Mouse (Mus musculus): Measurements from ENCODE around the gene Gm20696. TPM values are rescaled to one million over a fixed set of nuclear protein-coding genes. Genes with fewer than 3 reads are reported as not detected.

The Gm20696 gene
- polyA plus RNA-seq, 1 experiment from 2014 or later: 1.9 TPM

DNA sequence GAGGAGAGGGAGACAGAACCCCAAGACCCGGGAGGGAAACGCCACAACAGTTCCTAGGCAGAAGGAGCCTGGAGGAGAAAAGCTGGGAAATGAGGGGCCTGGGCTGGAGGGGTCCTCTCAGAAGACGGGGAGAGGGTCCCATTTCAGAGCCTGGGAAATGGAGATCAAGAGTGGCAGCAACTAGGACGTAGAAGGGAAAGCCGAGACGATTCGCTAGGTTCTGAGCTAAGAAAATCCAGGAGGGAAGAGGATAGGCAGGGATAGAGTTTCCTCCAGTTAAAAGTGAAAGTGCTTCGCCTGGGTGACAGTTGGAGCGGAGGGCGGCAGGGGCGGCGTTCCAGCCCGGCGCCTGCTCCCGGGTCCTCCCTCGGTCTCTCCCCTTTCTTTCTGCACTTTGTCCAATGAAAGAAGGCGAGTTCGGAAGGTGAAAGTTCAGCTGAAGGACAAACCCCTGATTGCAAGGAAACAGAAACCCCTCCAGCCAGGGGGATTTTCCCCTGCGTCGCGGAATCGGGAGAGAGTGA, 143.4 kb downstream of the Gm20696 start:
- H3K27ac ChIP-seq (ENCODE audit: low read length): peak overlapping the region; percentile 100
- peaks cover 6% of the 10 kb centered on the region for H3K4me1 ChIP-seq (ENCODE audit: control insufficient read depth, insufficient read depth, low read length)
- ATAC-seq (ENCODE audit: insufficient read depth, low FRiP score): peak; percentile 44
- no peaks in the 10 kb centered on the region for H3K36me3 ChIP-seq (ENCODE audit: control insufficient read depth, insufficient read depth, low read length)
- no peaks in the 10 kb centered on the region for H3K27me3 ChIP-seq (ENCODE audit: control insufficient read depth, insufficient read depth, low read length)
- H3K4me2 ChIP-seq (ENCODE audit: low read depth, low read length): peak overlapping the region; percentile 83
- peak overlapping the region; percentile 98 for H3K9ac ChIP-seq (ENCODE audit: low read length)
- no peaks in the 10 kb centered on the region for H3K9me3 ChIP-seq (replicated peaks; ENCODE audit: control insufficient read depth, low read length)
- WGBS: under 1% methylated on average over 22 of the region's 22 CpGs
- H3K4me3 ChIP-seq (replicated peaks; ENCODE audit: low read length): peak overlapping the region; percentile 90

GRCm38 (mm10) chr6:99522359-99523108, 144.1 kb downstream of the Gm20696 start, which contains the start of gene Foxp1:
Gene Foxp1, minus strand, starts transcription at chr6:99522721.
- Histone ChIP-seq H3K9ac (ENCODE audit: low read length) (peak within 1 kb of the TSS; percentile 98), H3K27me3 (ENCODE audit: control insufficient read depth, insufficient read depth, low read length) (no peaks in the 10 kb centered on the region), H3K4me2 (ENCODE audit: low read depth, low read length) (peak within 1 kb of the TSS; percentile 83), H3K9me3 (replicated peaks; ENCODE audit: control insufficient read depth, low read length) (no peaks in the 10 kb centered on the region), H3K27ac (ENCODE audit: low read length) (peak within 1 kb of the TSS; percentile 100), H3K4me3 (replicated peaks; ENCODE audit: low read length) (peak within 1 kb of the TSS; percentile 90), H3K36me3 (ENCODE audit: control insufficient read depth, insufficient read depth, low read length) (no peaks in the 10 kb centered on the region), H3K4me1 (ENCODE audit: control insufficient read depth, insufficient read depth, low read length) (peaks cover 6% of the 10 kb centered on the region)
- no peak for ATAC-seq (ENCODE audit: insufficient read depth, low FRiP score)
- WGBS: under 1% methylated on average over 72 of the region's 72 CpGs

DNA sequence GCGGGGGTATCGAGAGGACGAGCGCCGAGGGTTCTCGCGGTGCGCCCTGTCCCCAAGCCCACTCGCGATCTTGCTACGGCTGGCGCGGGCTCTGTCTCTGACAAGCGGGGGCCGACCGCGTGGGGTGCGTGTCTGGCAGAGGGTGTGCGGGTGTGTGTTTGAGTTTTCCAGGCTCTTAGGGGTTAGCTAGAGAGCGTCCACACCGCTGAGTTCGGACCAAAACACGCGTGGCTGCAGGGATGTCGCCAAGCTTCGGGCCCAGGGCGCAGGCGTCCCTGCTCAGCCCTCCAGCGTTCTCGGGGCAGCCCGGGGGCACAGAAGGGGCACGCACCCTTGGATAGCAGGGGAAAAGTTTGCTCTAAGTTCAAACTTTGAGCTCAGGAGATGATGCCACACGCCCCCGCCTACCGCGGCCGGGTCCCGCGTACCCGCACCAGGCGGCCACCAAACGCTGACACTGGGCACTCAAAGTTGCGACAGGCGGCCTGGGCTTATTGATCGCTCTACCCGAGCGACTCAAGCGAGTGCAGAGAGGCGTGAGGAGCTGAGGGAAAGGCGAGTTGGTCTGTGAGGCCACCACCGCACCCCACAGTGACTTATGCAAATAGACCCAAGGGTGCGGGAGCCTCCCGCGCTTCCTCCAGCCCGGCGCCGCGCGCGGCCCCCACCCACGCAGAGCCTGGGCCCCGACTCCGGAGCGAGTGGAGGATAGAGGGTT, 144.8 kb downstream of the Gm20696 start:
- Histone ChIP-seq H3K27ac (ENCODE audit: low read length) (peak overlapping the region; percentile 100), H3K9me3 (replicated peaks; ENCODE audit: control insufficient read depth, low read length) (no peaks in the 10 kb centered on the region), H3K27me3 (ENCODE audit: control insufficient read depth, insufficient read depth, low read length) (no peaks in the 10 kb centered on the region), H3K9ac (ENCODE audit: low read length) (peak overlapping the region; percentile 98), H3K36me3 (ENCODE audit: control insufficient read depth, insufficient read depth, low read length) (no peaks in the 10 kb centered on the region), H3K4me3 (replicated peaks; ENCODE audit: low read length) (peak overlapping the region; percentile 90), H3K4me1 (ENCODE audit: control insufficient read depth, insufficient read depth, low read length) (peaks cover 6% of the 10 kb centered on the region), H3K4me2 (ENCODE audit: low read depth, low read length) (peak overlapping the region; percentile 83)
- peak; percentile 8; the same call in 1 of the 2 replicates for ATAC-seq (ENCODE audit: insufficient read depth, low FRiP score)
- under 1% methylated on average over 64 of the region's 64 CpGs for WGBS

DNA sequence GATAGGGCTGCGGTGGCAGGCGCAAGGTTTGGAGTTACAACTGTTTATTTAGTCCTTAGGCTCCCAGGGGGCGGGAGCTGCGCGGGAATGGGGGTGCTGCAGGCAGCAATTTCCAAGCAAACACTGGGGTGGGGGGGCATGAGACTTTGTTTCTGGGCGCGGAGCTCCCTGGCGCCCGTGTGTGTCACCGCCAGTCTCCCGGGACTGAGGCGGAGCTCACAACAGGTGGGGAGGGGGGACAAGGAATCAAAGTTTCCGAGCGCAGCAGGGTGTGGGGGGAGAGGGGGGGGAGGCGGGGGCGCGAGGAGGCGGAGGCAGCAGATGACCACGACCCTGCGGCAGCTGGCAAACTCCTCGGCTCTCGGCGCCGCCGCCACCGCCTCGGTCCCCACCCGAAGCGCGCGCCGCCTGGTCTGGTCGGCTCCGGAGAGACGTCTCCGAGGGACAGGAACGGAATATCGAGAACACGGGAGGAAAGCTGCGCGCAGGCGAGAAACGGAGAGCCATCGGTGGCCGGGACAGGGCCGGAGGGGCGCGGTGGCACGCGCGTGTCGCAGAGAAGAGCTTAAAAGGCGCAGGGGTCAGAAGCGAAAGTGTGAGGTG, 145.5 kb downstream of the Gm20696 start:
- no peaks in the 10 kb centered on the region for H3K27me3 ChIP-seq (ENCODE audit: control insufficient read depth, insufficient read depth, low read length)
- H3K27ac ChIP-seq (ENCODE audit: low read length): peak overlapping the region; percentile 100
- H3K9ac ChIP-seq (ENCODE audit: low read length): peak overlapping the region; percentile 98
- no peaks in the 10 kb centered on the region for H3K36me3 ChIP-seq (ENCODE audit: control insufficient read depth, insufficient read depth, low read length)
- peak overlapping the region; percentile 90 for H3K4me3 ChIP-seq (replicated peaks; ENCODE audit: low read length)
- peak overlapping the region; percentile 83 for H3K4me2 ChIP-seq (ENCODE audit: low read depth, low read length)
- WGBS: under 1% methylated on average over 50 of the region's 54 CpGs
- H3K4me1 ChIP-seq (ENCODE audit: control insufficient read depth, insufficient read depth, low read length): peaks cover 6% of the 10 kb centered on the region
- no peaks in the 10 kb centered on the region for H3K9me3 ChIP-seq (replicated peaks; ENCODE audit: control insufficient read depth, low read length)
- ATAC-seq (ENCODE audit: insufficient read depth, low FRiP score): peak; percentile 89

GRCm38 (mm10) chr6:99520676-99521037, 145.9 kb downstream of the Gm20696 start:
- no peaks in the 10 kb centered on the region for H3K36me3 ChIP-seq (ENCODE audit: control insufficient read depth, insufficient read depth, low read length)
- H3K4me2 ChIP-seq (ENCODE audit: low read depth, low read length): peak overlapping the region; percentile 83
- H3K4me1 ChIP-seq (ENCODE audit: control insufficient read depth, insufficient read depth, low read length): peaks cover 9% of the 10 kb centered on the region
- ATAC-seq (ENCODE audit: insufficient read depth, low FRiP score): no peak
- peak overlapping the region; percentile 90 for H3K4me3 ChIP-seq (replicated peaks; ENCODE audit: low read length)
- H3K27me3 ChIP-seq (ENCODE audit: control insufficient read depth, insufficient read depth, low read length): no peaks in the 10 kb centered on the region
- peak overlapping the region; percentile 98 for H3K9ac ChIP-seq (ENCODE audit: low read length)
- under 1% methylated on average over 27 of the region's 27 CpGs for WGBS
- no peaks in the 10 kb centered on the region for H3K9me3 ChIP-seq (replicated peaks; ENCODE audit: control insufficient read depth, low read length)
- peak overlapping the region; percentile 100 for H3K27ac ChIP-seq (ENCODE audit: low read length)

DNA sequence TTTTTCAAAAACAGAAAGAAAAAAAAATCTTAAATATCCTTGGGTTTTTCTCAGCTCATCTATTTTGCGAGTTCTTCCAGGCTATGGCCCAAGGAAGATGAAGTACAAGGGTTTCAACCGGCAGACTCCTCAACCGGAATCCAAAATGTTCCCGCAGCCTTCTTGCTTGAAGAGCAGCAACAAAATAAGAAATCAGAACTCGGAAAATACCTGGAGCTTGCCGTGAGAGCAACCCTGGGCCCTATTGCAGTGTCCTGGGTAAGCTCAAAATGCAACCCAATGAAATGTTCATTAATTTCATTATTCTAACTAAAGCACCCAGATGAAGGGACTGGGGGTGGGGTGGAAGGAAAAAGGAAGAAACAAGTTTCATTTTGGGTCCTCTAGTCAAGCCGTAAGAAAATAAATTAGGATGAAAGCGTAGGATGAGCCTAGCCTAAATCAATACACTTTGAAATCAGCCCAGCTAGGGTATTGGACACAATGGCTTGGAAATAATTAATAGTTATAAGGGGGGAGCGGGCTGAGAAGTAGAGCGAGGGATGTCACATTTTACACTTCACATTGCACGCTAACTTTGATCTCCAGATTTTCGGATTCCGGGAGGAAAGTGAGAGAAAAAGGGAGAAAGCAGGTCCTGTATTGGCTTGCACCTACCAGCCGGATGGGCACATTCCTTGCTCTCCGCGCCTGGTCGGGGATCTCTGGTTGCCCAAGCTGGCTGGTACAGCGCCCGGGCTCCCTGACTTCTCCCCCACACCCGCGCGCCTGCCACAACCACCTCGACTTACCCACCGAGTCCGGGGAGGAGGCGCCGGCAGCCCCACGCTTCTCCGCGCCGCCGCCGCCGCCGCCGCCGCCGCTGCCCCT, 146.6 kb downstream of the Gm20696 start:
- 6% methylated on average over 34 of the region's 38 CpGs for WGBS
- H3K27ac ChIP-seq (ENCODE audit: low read length): peak overlapping the region; percentile 100
- peak overlapping the region; percentile 90 for H3K4me3 ChIP-seq (replicated peaks; ENCODE audit: low read length)
- peaks cover 7% of the 10 kb centered on the region for H3K4me1 ChIP-seq (ENCODE audit: control insufficient read depth, insufficient read depth, low read length)
- H3K36me3 ChIP-seq (ENCODE audit: control insufficient read depth, insufficient read depth, low read length): no peaks in the 10 kb centered on the region
- peak overlapping the region; percentile 98 for H3K9ac ChIP-seq (ENCODE audit: low read length)
- no peaks in the 10 kb centered on the region for H3K9me3 ChIP-seq (replicated peaks; ENCODE audit: control insufficient read depth, low read length)
- no peak for ATAC-seq (ENCODE audit: insufficient read depth, low FRiP score)
- H3K27me3 ChIP-seq (ENCODE audit: control insufficient read depth, insufficient read depth, low read length): no peaks in the 10 kb centered on the region
- peak overlapping the region; percentile 83 for H3K4me2 ChIP-seq (ENCODE audit: low read depth, low read length)

GRCm38 (mm10) chr6:99519052-99519451, 147.5 kb downstream of the Gm20696 start:
- H3K27me3 ChIP-seq (ENCODE audit: control insufficient read depth, insufficient read depth, low read length): no peaks in the 10 kb centered on the region
- peak overlapping the region; percentile 83 for H3K4me2 ChIP-seq (ENCODE audit: low read depth, low read length)
- H3K27ac ChIP-seq (ENCODE audit: low read length): 0 out of 2 replicates have a peak overlapping the region, but pooled peaks have one; percentile 38
- peak overlapping the region; percentile 90 for H3K4me3 ChIP-seq (replicated peaks; ENCODE audit: low read length)
- H3K4me1 ChIP-seq (ENCODE audit: control insufficient read depth, insufficient read depth, low read length): peaks cover 7% of the 10 kb centered on the region
- peak overlapping the region; percentile 46; the same call in 1 of the 2 replicates for H3K9ac ChIP-seq (ENCODE audit: low read length)
- no peak for ATAC-seq (ENCODE audit: insufficient read depth, low FRiP score)
- no peaks in the 10 kb centered on the region for H3K36me3 ChIP-seq (ENCODE audit: control insufficient read depth, insufficient read depth, low read length)
- H3K9me3 ChIP-seq (replicated peaks; ENCODE audit: control insufficient read depth, low read length): no peaks in the 10 kb centered on the region
- WGBS: 40% methylated on average over 4 of the region's 4 CpGs

DNA sequence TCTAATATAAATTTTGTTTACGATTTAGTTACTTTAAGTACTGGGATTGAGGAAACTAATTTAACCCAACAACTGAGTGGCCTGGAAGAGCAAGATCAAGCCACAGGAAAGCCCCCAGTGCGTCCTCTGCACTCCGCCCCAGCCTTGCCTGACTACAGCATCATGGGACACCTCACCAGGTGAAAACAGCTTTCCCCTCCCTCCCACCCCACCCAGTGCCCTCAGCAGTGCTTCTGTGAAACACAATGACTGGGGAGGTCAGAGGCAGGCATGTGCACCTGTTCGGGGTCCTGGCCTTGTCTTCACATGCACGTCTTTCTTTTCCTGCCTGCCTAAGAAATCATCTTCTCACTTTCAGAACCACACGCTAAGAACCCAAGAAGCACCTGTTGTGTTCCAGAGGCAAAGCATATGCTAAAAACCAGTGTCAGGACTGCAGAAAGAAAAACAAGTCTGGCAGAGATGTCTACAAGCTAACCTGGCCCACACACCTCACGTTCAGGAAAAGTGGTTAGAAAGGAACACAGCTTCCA, 150.9 kb downstream of the Gm20696 start:
- H3K4me3 ChIP-seq (replicated peaks; ENCODE audit: low read length): no peak overlapping the region
- no peaks in the 10 kb centered on the region for H3K27me3 ChIP-seq (ENCODE audit: control insufficient read depth, insufficient read depth, low read length)
- no peak overlapping the region for H3K4me2 ChIP-seq (ENCODE audit: low read depth, low read length)
- H3K9me3 ChIP-seq (replicated peaks; ENCODE audit: control insufficient read depth, low read length): no peaks in the 10 kb centered on the region
- no peak for ATAC-seq (ENCODE audit: insufficient read depth, low FRiP score)
- no peak overlapping the region for H3K9ac ChIP-seq (ENCODE audit: low read length)
- H3K4me1 ChIP-seq (ENCODE audit: control insufficient read depth, insufficient read depth, low read length): peaks cover 19% of the 10 kb centered on the region
- H3K27ac ChIP-seq (ENCODE audit: low read length): no peak overlapping the region
- no peaks in the 10 kb centered on the region for H3K36me3 ChIP-seq (ENCODE audit: control insufficient read depth, insufficient read depth, low read length)
- 75% methylated on average over 7 of the region's 7 CpGs for WGBS

Data from stomach, embryonic 16.5 days (tissue).